Mouse (Mus musculus) adrenal gland, adult (tissue): ENCODE results near the gene Fibin.

Experiments
- DNase-seq, 2 experiments: peaks; one replicate each; pipeline ENCODE4 v3.0.0; 2022 to 2023; ENCODE audit warnings: low spot score in 1 of 2; ENCODE audit not compliant: inconsistent age in 2 of 2

Gene Fibin

GRCm38 (mm10) chr2:110314509-110315155, 48.4 kb downstream of the Fibin start, which contains the start of gene Bbox1:
Gene Bbox1, minus strand, starts transcription at chr2:110314560.
- peak in 1 of 2 experiments; percentile 23 for DNase-seq

- no peak for DNase-seq
Measured at GRCm38 (mm10) chr2:110314074-110314473, 48.9 kb downstream of the Fibin start.

GRCm38 (mm10) chr2:110313305-110313824, 49.6 kb downstream of the Fibin start:
- no peak for DNase-seq
